In genomic region chr11:118142547-118143165, GRCm38 (mm10) we compare ENCODE assay signal across 12 mouse cellular contexts. TPM values are rescaled to one million over a fixed set of nuclear protein-coding genes. Genes with fewer than 3 reads are reported as not detected.
DNase-seq lines count a peak whose midpoint lies in the region; ATAC-seq and TF ChIP-seq lines count a peak whose summit lies in the region.
"Had no signal": no experiment of that assay in that cellular context is flagged by ENCODE, and none has a peak within 500 bp of the region (broad histone marks: within the 10 kb centered on the region; RNA-seq: fewer than 3 reads in every experiment).

No protein-coding gene starts in this region.

- H3K4me1 ChIP-seq in heart, embryonic 15.5 days (replicated peaks), result peaks cover 23% of the 10 kb centered on the region
- peaks cover 4% of the 10 kb centered on the region for H3K4me1 ChIP-seq in ES-Bruce4 (ENCODE audit: control insufficient read depth, insufficient read depth, low read length)
- peaks cover 3% of the 10 kb centered on the region; the same call in 1 of the 2 replicates for H3K4me1 ChIP-seq in forebrain, embryonic 14.5 days (ENCODE audit: control insufficient read depth, insufficient read depth, low read length)
- peaks cover 7% of the 10 kb centered on the region; the same call in 1 of the 2 replicates for H3K4me1 ChIP-seq in midbrain, embryonic 15.5 days

- 33% methylated on average over 7 of the region's 7 CpGs for WGBS in heart, embryonic 15.5 days
- 7% methylated on average over 7 of the region's 7 CpGs for WGBS in forebrain, embryonic 14.5 days
- 8% methylated on average over 7 of the region's 7 CpGs for WGBS in midbrain, embryonic 15.5 days

- H3K9me3 ChIP-seq in heart, embryonic 15.5 days (replicated peaks), result no peaks in the 10 kb centered on the region
- peaks cover 3% of the 10 kb centered on the region; the same call in 1 of the 2 replicates for H3K9me3 ChIP-seq in ES-Bruce4 (replicated peaks; ENCODE audit: control insufficient read depth, insufficient read depth, low read length, poor library complexity, severe bottlenecking)
- no peaks in the 10 kb centered on the region for H3K9me3 ChIP-seq in forebrain, embryonic 14.5 days (replicated peaks; ENCODE audit: control insufficient read depth, low read length)
- no peaks in the 10 kb centered on the region for H3K9me3 ChIP-seq in midbrain, embryonic 15.5 days

- H3K4me2 ChIP-seq in heart, embryonic 15.5 days, result no peak overlapping the region
- no peak overlapping the region for H3K4me2 ChIP-seq in forebrain, embryonic 14.5 days (ENCODE audit: low read length)
- no peak overlapping the region for H3K4me2 ChIP-seq in midbrain, embryonic 15.5 days
- H3K4me2 ChIP-seq: lung, embryonic 14.5 days had no signal

- no peak overlapping the region for H3K4me3 ChIP-seq in heart, embryonic 15.5 days
- H3K4me3 ChIP-seq in ES-Bruce4 (ENCODE audit: low read depth, low read length), result no peak overlapping the region
- H3K4me3 ChIP-seq in forebrain, embryonic 14.5 days (ENCODE audit: low read depth, low read length), result no peak overlapping the region
- H3K4me3 ChIP-seq in midbrain, embryonic 15.5 days, result no peak overlapping the region

- DNase-seq in heart, adult 11 months, result no peak
- peak; percentile 23 for DNase-seq in forebrain, embryonic 14.5 days (ENCODE audit: low spot score)
- DNase-seq in left cerebral cortex, adult 11 months (ENCODE audit: low spot score), result no peak
- DNase-seq in frontal cortex, adult 2 months (ENCODE audit: extremely low spot score in 1 of 2, low spot score in 1 of 2), result no peak
- DNase-seq: heart, postnatal 10 days; kidney, postnatal 4 days; left cerebral cortex, postnatal 4 days; lung, embryonic 14.5 days had no signal

- no peak overlapping the region for H3K9ac ChIP-seq in heart, embryonic 15.5 days
- no peak overlapping the region for H3K9ac ChIP-seq in ES-Bruce4 (ENCODE audit: low read depth, poor library complexity, severe bottlenecking)
- H3K9ac ChIP-seq in forebrain, embryonic 14.5 days (ENCODE audit: low read length), result no peak overlapping the region
- no peak overlapping the region for H3K9ac ChIP-seq in midbrain, embryonic 15.5 days
- H3K9ac ChIP-seq: lung, embryonic 14.5 days had no signal

- H3K27me3 ChIP-seq in heart, embryonic 15.5 days, result no peaks in the 10 kb centered on the region
- H3K27me3 ChIP-seq in ES-Bruce4 (ENCODE audit: control insufficient read depth, insufficient read depth, low read length, poor library complexity, severe bottlenecking), result no peaks in the 10 kb centered on the region
- no peaks in the 10 kb centered on the region for H3K27me3 ChIP-seq in forebrain, embryonic 14.5 days (replicated peaks; ENCODE audit: control insufficient read depth, insufficient read depth, low read length)
- H3K27me3 ChIP-seq in midbrain, embryonic 15.5 days (replicated peaks), result no peaks in the 10 kb centered on the region

- H3K27ac ChIP-seq in heart, embryonic 15.5 days, result peak overlapping the region; percentile 38; the same call in 1 of the 2 replicates
- peak overlapping the region; percentile 1; the same call in 1 of the 2 replicates for H3K27ac ChIP-seq in ES-Bruce4 (ENCODE audit: insufficient read depth, low read length)
- peak overlapping the region; percentile 35; the same call in 1 of the 2 replicates for H3K27ac ChIP-seq in forebrain, embryonic 14.5 days (ENCODE audit: low read depth, low read length)
- H3K27ac ChIP-seq in midbrain, embryonic 15.5 days, result peak overlapping the region; percentile 21; the same call in 1 of the 2 replicates

- no peaks in the 10 kb centered on the region for H3K36me3 ChIP-seq in heart, embryonic 15.5 days
- no peaks in the 10 kb centered on the region for H3K36me3 ChIP-seq in ES-Bruce4 (ENCODE audit: control insufficient read depth, insufficient read depth, low read length, poor library complexity, severe bottlenecking)
- H3K36me3 ChIP-seq in forebrain, embryonic 14.5 days (ENCODE audit: control insufficient read depth, insufficient read depth, low read length), result no peaks in the 10 kb centered on the region
- no peaks in the 10 kb centered on the region for H3K36me3 ChIP-seq in midbrain, embryonic 15.5 days (replicated peaks)

- TF ChIP-seq CTCF in ES-Bruce4 (IDR thresholded peaks at IDR 0.05; ENCODE audit: low read depth, low read length), result no peak

- TF ChIP-seq EP300 in ES-Bruce4 (IDR thresholded peaks at IDR 0.05; ENCODE audit: insufficient read depth, low read depth, low read length), result no peak

- TF ChIP-seq POLR2A in ES-Bruce4 (IDR thresholded peaks at IDR 0.05; ENCODE audit: insufficient read depth, low read length), result no peak

- ATAC-seq in heart, embryonic 15.5 days (replicated peaks; ENCODE audit: insufficient number of reproducible peaks, insufficient read depth, low FRiP score, low read depth), result no peak
- no peak for ATAC-seq in forebrain, embryonic 14.5 days
- no peak for ATAC-seq in midbrain, embryonic 15.5 days (replicated peaks)
- ATAC-seq in monocyte, adult 5-6 weeks (replicated peaks; ENCODE audit: insufficient number of reproducible peaks, low FRiP score, low TSS enrichment, poor library complexity, severe bottlenecking), result no peak

RNA-seq across cellular contexts. Expression of gene Dnah17, which starts 12.2 kb away (rescaled TPM):
- polyA plus RNA-seq in heart, embryonic 15.5 days (2015; fragmentation: Nextera tagmentation; extraction: Ambion mirVana), result 0.06 and 0.15 TPM in 2 replicates
- polyA plus RNA-seq in ES-Bruce4 (2011; ENCODE audit: insufficient read depth, insufficient read length, low read depth, missing spikeins), result 0.49 and 0.59 TPM in 2 replicates
- polyA plus RNA-seq in forebrain, embryonic 14.5 days (2014; fragmentation: Nextera tagmentation; extraction: Ambion mirVana), result 0.08 and 0.14 TPM in 2 replicates
- polyA plus RNA-seq in midbrain, embryonic 15.5 days (2015; fragmentation: Nextera tagmentation; extraction: Ambion mirVana), result 0.23 and 0.34 TPM in 2 replicates
- 0.21 and 0.24 TPM in 2 replicates for polyA plus RNA-seq in frontal cortex, adult 2 months (2012; rRNA removed)
- total RNA-seq in monocyte, adult 5-6 weeks (2017), result 0.19 to 2.2 TPM in 2 of 3 replicates, not detected in the other
